Mouse (Mus musculus): ENCODE measurements around the gene Adgre1.

- no peak for TF ChIP-seq POLR2A (IDR thresholded peaks at IDR 0.05; ENCODE audit: low read depth, low read length)
- no peak for TF ChIP-seq CTCF (conservative IDR thresholded peaks at IDR 0.05; ENCODE audit: insufficient read depth, insufficient read length, low read depth, low read length)
Measured at GRCm38 (mm10) chr17:57341568-57341967, 16.9 kb upstream of the Adgre1 start.
